Mouse (Mus musculus): ENCODE data around the gene Capn3. TPM values are rescaled to one million over a fixed set of nuclear protein-coding genes. Genes with fewer than 3 reads are reported as not detected.

Capn3 gene
- polyA plus RNA-seq, 2 experiments, result 4.2 to 6.4 TPM

DNA sequence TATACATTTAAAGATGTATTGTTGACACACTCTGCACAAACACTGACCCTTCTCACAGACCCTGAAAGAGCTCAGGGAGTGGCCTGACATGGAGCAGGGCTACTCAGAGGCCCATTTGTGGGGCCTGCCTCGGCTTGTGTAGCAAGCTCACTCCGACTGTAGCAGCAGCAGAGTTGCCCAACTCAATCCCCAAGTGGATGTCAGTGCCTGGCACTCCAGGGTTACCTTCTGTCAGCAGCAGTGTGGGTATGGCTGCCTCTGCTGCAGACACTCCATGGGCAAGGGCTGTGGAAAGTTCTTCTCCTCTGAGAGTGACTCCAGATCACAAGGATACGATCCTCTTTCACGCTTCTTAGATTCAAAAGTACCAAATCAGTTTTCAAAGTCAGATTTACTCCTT lies 4.4 kb downstream of the Capn3 start:
- Histone ChIP-seq H3K27me3 (ENCODE audit: control insufficient read depth, insufficient read depth, low read length) (no peaks in the 10 kb centered on the region), H3K36me3 (ENCODE audit: control insufficient read depth, insufficient read depth, low read length) (no peaks in the 10 kb centered on the region), H3K9ac (ENCODE audit: low read depth, low read length, severe bottlenecking) (no peak overlapping the region), H3K4me3 (replicated peaks; ENCODE audit: low read length) (no peak overlapping the region), H3K4me1 (ENCODE audit: control insufficient read depth, insufficient read depth, low read length) (no peaks in the 10 kb centered on the region), H3K27ac (replicated peaks; ENCODE audit: low read depth, low read length) (no peak overlapping the region), H3K4me2 (replicated peaks; ENCODE audit: low read depth, low read length, severe bottlenecking) (no peak overlapping the region), H3K9me3 (ENCODE audit: control insufficient read depth, low read length) (no peaks in the 10 kb centered on the region)
- no peak for TF ChIP-seq POLR2A (IDR thresholded peaks at IDR 0.05; ENCODE audit: borderline replicate concordance, extremely low read depth, insufficient read depth, insufficient read length)
- 80% methylated on average over 4 of the region's 4 CpGs for WGBS
- DNase-seq (ENCODE audit: low spot score) (no peak), ATAC-seq (ENCODE audit: low FRiP score, low read depth) (no peak)

DNA sequence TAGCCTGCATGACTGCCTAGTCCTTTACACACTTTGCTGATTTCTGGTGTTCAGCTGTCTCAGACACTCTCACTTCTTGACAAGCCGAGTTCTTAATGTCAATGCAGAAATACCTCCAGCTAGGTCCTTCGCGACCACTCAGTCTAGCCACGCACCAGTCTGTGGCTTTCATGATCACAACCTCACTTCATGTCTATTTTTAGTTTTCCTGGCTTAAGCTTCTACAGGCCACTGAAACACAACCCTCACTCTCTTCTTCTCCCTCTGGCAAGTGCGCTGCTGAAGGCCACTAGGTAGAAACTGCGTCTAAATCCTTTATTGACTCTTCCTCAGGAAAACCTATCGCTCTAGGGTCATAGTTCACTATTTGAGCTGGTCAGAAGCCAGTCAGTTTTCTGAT lies 7.5 kb downstream of the Capn3 start:
- Histone ChIP-seq H3K27ac (replicated peaks; ENCODE audit: low read depth, low read length) (no peak overlapping the region), H3K27me3 (ENCODE audit: control insufficient read depth, insufficient read depth, low read length) (no peaks in the 10 kb centered on the region), H3K9me3 (ENCODE audit: control insufficient read depth, low read length) (no peaks in the 10 kb centered on the region), H3K4me1 (ENCODE audit: control insufficient read depth, insufficient read depth, low read length) (no peaks in the 10 kb centered on the region), H3K4me3 (replicated peaks; ENCODE audit: low read length) (no peak overlapping the region), H3K4me2 (replicated peaks; ENCODE audit: low read depth, low read length, severe bottlenecking) (no peak overlapping the region), H3K36me3 (ENCODE audit: control insufficient read depth, insufficient read depth, low read length) (no peaks in the 10 kb centered on the region), H3K9ac (ENCODE audit: low read depth, low read length, severe bottlenecking) (no peak overlapping the region)
- TF ChIP-seq POLR2A (IDR thresholded peaks at IDR 0.05; ENCODE audit: borderline replicate concordance, extremely low read depth, insufficient read depth, insufficient read length), result no peak
- 82% methylated on average over 7 of the region's 7 CpGs for WGBS
- ATAC-seq (ENCODE audit: low FRiP score, low read depth), result no peak
- no peak for DNase-seq (ENCODE audit: low spot score)

DNA sequence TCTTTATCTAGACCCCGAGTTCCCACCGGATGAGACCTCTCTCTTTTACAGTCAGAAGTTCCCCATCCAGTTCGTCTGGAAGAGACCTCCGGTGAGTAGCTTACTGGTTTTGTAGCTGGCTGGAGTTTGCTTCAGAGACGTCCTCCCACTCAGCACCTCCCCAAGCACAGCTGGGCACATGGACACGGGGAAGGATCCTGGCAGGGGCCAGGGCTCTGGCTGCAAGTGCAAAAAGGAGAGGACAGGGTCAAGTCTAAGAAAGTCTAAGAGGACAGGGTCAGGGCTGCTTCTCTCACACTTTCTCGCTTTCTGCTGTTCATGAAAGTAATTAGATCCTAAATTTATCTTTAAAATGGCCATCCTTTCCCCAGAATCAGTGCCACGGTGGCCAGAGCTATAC lies 8.3 kb downstream of the Capn3 start:
- no peak overlapping the region for H3K4me2 ChIP-seq (replicated peaks; ENCODE audit: low read depth, low read length, severe bottlenecking)
- 68% methylated on average over 8 of the region's 8 CpGs for WGBS
- H3K9ac ChIP-seq (ENCODE audit: low read depth, low read length, severe bottlenecking), result no peak overlapping the region
- no peak for TF ChIP-seq POLR2A (IDR thresholded peaks at IDR 0.05; ENCODE audit: borderline replicate concordance, extremely low read depth, insufficient read depth, insufficient read length)
- no peaks in the 10 kb centered on the region for H3K36me3 ChIP-seq (ENCODE audit: control insufficient read depth, insufficient read depth, low read length)
- H3K9me3 ChIP-seq (ENCODE audit: control insufficient read depth, low read length), result no peaks in the 10 kb centered on the region
- H3K4me3 ChIP-seq (replicated peaks; ENCODE audit: low read length), result no peak overlapping the region
- no peak overlapping the region for H3K27ac ChIP-seq (replicated peaks; ENCODE audit: low read depth, low read length)
- H3K27me3 ChIP-seq (ENCODE audit: control insufficient read depth, insufficient read depth, low read length), result no peaks in the 10 kb centered on the region
- DNase-seq (ENCODE audit: low spot score), result no peak
- no peaks in the 10 kb centered on the region for H3K4me1 ChIP-seq (ENCODE audit: control insufficient read depth, insufficient read depth, low read length)
- ATAC-seq (ENCODE audit: low FRiP score, low read depth), result no peak

DNA sequence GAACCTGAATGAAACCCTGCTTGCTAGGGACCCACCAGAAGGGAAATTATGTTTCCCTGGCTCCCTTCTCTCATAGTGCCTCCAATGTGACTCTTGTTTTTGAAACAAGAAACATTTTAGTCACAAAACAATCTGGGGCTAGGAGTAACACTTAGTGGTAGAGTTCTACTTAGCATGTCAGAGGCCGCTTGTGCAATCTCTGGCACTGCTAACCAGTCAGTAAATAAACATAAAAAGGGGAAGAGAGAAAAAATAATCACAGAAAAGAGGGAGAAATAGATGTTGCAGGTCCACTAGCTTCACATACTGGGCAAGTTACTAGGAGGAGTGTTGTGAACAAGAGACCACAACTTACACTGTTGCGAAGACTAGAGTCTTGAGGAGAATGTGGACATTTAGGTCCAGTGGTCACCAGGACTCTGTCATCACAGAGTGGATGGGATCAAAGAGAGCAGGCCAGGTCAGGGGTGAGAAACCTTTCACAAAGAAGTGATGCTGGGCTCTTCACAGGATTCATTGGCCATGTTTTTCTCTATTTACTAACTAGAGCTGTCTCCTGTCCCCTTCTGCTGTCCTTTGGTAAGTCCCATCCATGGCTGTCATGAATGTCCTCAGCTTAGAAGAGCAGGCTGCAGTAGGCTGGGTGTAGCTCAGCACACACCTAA lies 9.0 kb downstream of the Capn3 start:
- Histone ChIP-seq H3K27me3 (ENCODE audit: control insufficient read depth, insufficient read depth, low read length) (no peaks in the 10 kb centered on the region), H3K4me3 (replicated peaks; ENCODE audit: low read length) (no peak overlapping the region), H3K9ac (ENCODE audit: low read depth, low read length, severe bottlenecking) (no peak overlapping the region), H3K27ac (replicated peaks; ENCODE audit: low read depth, low read length) (no peak overlapping the region), H3K9me3 (ENCODE audit: control insufficient read depth, low read length) (no peaks in the 10 kb centered on the region), H3K4me2 (replicated peaks; ENCODE audit: low read depth, low read length, severe bottlenecking) (no peak overlapping the region), H3K4me1 (ENCODE audit: control insufficient read depth, insufficient read depth, low read length) (no peaks in the 10 kb centered on the region), H3K36me3 (ENCODE audit: control insufficient read depth, insufficient read depth, low read length) (no peaks in the 10 kb centered on the region)
- TF ChIP-seq POLR2A (IDR thresholded peaks at IDR 0.05; ENCODE audit: borderline replicate concordance, extremely low read depth, insufficient read depth, insufficient read length), result no peak
- DNase-seq (ENCODE audit: low spot score) (no peak), ATAC-seq (ENCODE audit: low FRiP score, low read depth) (no peak)
- WGBS, result 94% methylated on average over 2 of the region's 2 CpGs

DNA sequence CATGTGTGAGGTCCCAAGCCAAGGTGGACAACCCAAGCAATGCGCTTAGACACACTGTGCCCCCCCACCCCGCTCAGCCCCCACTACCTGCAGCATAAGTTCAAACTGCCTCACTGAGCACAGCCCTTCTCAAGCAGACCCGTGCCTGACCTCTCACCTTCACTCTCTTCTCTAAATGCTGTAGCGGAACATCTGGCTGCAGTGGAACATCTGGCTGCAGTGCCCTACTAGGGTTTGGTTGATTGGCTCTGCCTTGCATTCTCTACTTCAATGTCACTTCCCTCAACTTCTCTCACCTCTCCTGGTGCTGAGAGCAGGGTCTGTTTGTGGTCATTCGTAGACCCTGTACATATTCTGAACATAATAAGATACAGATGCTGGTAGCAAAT lies 9.6 kb downstream of the Capn3 start:
- TF ChIP-seq POLR2A (IDR thresholded peaks at IDR 0.05; ENCODE audit: borderline replicate concordance, extremely low read depth, insufficient read depth, insufficient read length), result no peak
- no peaks in the 10 kb centered on the region for H3K4me1 ChIP-seq (ENCODE audit: control insufficient read depth, insufficient read depth, low read length)
- DNase-seq (ENCODE audit: low spot score) (no peak), ATAC-seq (ENCODE audit: low FRiP score, low read depth) (no peak)
- 57% methylated on average over 5 of the region's 5 CpGs for WGBS
- H3K27me3 ChIP-seq (ENCODE audit: control insufficient read depth, insufficient read depth, low read length), result no peaks in the 10 kb centered on the region
- no peaks in the 10 kb centered on the region for H3K36me3 ChIP-seq (ENCODE audit: control insufficient read depth, insufficient read depth, low read length)
- no peak overlapping the region for H3K4me3 ChIP-seq (replicated peaks; ENCODE audit: low read length)
- no peak overlapping the region for H3K4me2 ChIP-seq (replicated peaks; ENCODE audit: low read depth, low read length, severe bottlenecking)
- H3K27ac ChIP-seq (replicated peaks; ENCODE audit: low read depth, low read length), result no peak overlapping the region
- no peaks in the 10 kb centered on the region for H3K9me3 ChIP-seq (ENCODE audit: control insufficient read depth, low read length)
- H3K9ac ChIP-seq (ENCODE audit: low read depth, low read length, severe bottlenecking), result no peak overlapping the region

DNA sequence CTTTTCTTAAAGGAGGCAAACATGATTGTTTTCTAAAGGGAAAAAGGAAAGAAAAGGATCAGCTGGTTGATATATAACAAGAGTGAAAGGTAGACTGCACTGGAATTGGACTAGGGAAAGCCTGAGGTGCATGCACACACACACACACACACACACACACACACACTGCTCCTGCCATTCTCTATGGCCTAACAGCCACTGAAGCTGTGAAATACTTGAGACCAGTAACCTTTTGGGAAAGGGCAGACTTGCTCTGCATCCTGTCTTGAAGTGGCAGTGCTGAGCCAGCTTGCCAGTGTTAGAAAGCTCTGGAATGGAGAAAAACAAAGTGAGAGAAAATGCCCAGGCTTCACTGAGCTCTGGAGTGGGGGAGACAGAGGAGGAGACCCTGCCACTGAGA lies 12.2 kb downstream of the Capn3 start:
- no peak overlapping the region for H3K27ac ChIP-seq (replicated peaks; ENCODE audit: low read depth, low read length)
- H3K4me2 ChIP-seq (replicated peaks; ENCODE audit: low read depth, low read length, severe bottlenecking), result no peak overlapping the region
- ATAC-seq (ENCODE audit: low FRiP score, low read depth), result no peak

More for the DNA sequence above, 12.2 kb downstream of the Capn3 start:
- Histone ChIP-seq H3K9me3 (ENCODE audit: control insufficient read depth, low read length) (no peaks in the 10 kb centered on the region), H3K4me1 (ENCODE audit: control insufficient read depth, insufficient read depth, low read length) (no peaks in the 10 kb centered on the region), H3K4me3 (replicated peaks; ENCODE audit: low read length) (no peak overlapping the region), H3K36me3 (ENCODE audit: control insufficient read depth, insufficient read depth, low read length) (no peaks in the 10 kb centered on the region), H3K27me3 (ENCODE audit: control insufficient read depth, insufficient read depth, low read length) (no peaks in the 10 kb centered on the region), H3K9ac (ENCODE audit: low read depth, low read length, severe bottlenecking) (no peak overlapping the region)
- TF ChIP-seq POLR2A (IDR thresholded peaks at IDR 0.05; ENCODE audit: borderline replicate concordance, extremely low read depth, insufficient read depth, insufficient read length), result no peak
- DNase-seq (ENCODE audit: low spot score), result no peak

Measured in limb, embryonic 14.5 days (tissue).